Mouse (Mus musculus): ENCODE data around the gene Vegfc. TPM values are rescaled to one million over a fixed set of nuclear protein-coding genes. Genes with fewer than 3 reads are reported as not detected.

Vegfc gene
- polyA plus RNA-seq, 1 experiment from 2014 or later = 7.3 TPM

DNA sequence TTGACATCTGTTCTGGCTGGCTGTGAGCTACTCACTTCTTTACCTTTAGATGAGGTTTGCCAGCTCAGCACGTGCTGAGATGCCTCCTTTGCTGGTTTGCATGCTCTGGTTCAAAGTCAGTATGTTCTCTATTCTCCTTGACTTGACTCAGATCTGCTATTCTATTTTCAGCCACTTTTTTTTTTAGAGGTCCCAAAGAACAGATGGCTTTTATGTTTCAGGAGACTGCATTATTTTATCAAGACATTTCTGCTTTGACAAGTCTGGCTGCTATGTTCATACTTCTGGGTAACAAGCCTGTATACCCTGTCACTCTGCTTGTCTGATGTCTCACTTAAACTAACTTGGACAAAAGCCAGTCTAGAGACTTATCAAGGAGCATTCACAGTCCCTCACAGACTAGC is 151.4 kb downstream of the Vegfc start:
- Histone ChIP-seq H3K27me3 (replicated peaks; ENCODE audit: control insufficient read depth, insufficient read depth, low read length) (no peaks in the 10 kb centered on the region), H3K9ac (ENCODE audit: low read depth, low read length) (no peak overlapping the region), H3K36me3 (ENCODE audit: control insufficient read depth, insufficient read depth, low read length) (no peaks in the 10 kb centered on the region), H3K4me2 (no peak overlapping the region), H3K9me3 (ENCODE audit: control insufficient read depth, low read length) (no peaks in the 10 kb centered on the region), H3K27ac (ENCODE audit: low read depth, low read length) (no peak overlapping the region), H3K4me3 (ENCODE audit: low read depth, low read length) (no peak overlapping the region), H3K4me1 (replicated peaks; ENCODE audit: control insufficient read depth, insufficient read depth, low read length) (no peaks in the 10 kb centered on the region)
- WGBS = 52% methylated on average over 1 of the region's 1 CpGs
- no peak for ATAC-seq (replicated peaks; ENCODE audit: low FRiP score)
- DNase-seq (ENCODE audit: low spot score) = no peak

DNA sequence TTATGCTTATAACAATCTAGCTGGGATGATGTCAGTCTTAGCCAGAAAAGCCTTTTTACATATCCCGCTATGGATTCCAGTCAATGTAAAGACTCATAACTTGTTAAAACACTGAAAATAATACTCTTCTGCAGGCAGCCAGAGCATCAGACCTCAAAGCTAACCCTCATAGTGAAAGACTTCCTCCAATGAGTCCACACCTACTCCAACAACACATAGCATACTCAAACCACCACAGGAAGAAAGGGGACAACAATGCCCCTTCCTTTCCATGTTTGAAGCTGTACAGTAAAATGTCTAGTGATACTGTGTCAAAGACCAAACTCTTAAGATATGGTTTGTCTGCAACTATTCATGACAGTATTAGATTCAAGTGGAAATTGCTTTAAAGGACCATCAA is 153.2 kb downstream of the Vegfc start:
- no peak overlapping the region for H3K9ac ChIP-seq (ENCODE audit: low read depth, low read length)
- WGBS = 94% methylated on average over 1 of the region's 1 CpGs
- ATAC-seq (replicated peaks; ENCODE audit: low FRiP score) = no peak

DNA sequence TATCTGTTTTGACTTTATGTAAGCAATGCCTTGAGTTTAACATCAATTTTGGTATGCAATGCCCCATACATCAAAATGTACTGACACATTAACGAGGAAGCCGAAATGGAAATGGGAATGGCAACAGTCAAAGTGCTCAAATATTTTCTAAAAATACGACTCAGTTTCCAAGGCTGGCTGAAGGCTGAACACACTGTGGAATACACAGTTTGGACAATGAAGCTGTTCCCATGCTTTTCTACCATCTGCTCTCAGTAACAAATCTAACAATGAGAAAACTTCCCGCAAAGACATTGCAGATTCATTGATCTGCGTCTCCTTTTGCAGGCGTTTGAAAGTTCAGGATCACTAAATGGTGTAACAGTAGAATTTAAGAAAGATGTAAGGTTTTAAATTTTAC is 155.9 kb downstream of the Vegfc start:
- Histone ChIP-seq H3K9me3 (ENCODE audit: control insufficient read depth, low read length) (no peaks in the 10 kb centered on the region), H3K4me3 (ENCODE audit: low read depth, low read length) (no peak overlapping the region), H3K36me3 (ENCODE audit: control insufficient read depth, insufficient read depth, low read length) (no peaks in the 10 kb centered on the region), H3K27ac (ENCODE audit: low read depth, low read length) (no peak overlapping the region), H3K27me3 (replicated peaks; ENCODE audit: control insufficient read depth, insufficient read depth, low read length) (no peaks in the 10 kb centered on the region), H3K4me1 (replicated peaks; ENCODE audit: control insufficient read depth, insufficient read depth, low read length) (no peaks in the 10 kb centered on the region), H3K9ac (ENCODE audit: low read depth, low read length) (no peak overlapping the region), H3K4me2 (no peak overlapping the region)
- ATAC-seq (replicated peaks; ENCODE audit: low FRiP score) (no peak), DNase-seq (ENCODE audit: low spot score) (no peak)
- WGBS = 86% methylated on average over 6 of the region's 6 CpGs

More for the DNA sequence above, 153.2 kb downstream of the Vegfc start:
- no peaks in the 10 kb centered on the region for H3K36me3 ChIP-seq (ENCODE audit: control insufficient read depth, insufficient read depth, low read length)
- no peaks in the 10 kb centered on the region for H3K4me1 ChIP-seq (replicated peaks; ENCODE audit: control insufficient read depth, insufficient read depth, low read length)
- no peak overlapping the region for H3K4me2 ChIP-seq
- H3K4me3 ChIP-seq (ENCODE audit: low read depth, low read length) = no peak overlapping the region
- no peak overlapping the region for H3K27ac ChIP-seq (ENCODE audit: low read depth, low read length)
- DNase-seq (ENCODE audit: low spot score) = no peak
- H3K9me3 ChIP-seq (ENCODE audit: control insufficient read depth, low read length) = no peaks in the 10 kb centered on the region
- H3K27me3 ChIP-seq (replicated peaks; ENCODE audit: control insufficient read depth, insufficient read depth, low read length) = no peaks in the 10 kb centered on the region

Data from liver, embryonic 11.5 days (tissue).